Mouse (Mus musculus) MEL (cell line): ENCODE data around the gene Tiprl. TPM values are rescaled to one million over a fixed set of nuclear protein-coding genes. Genes with fewer than 3 reads are reported as not detected.
A peak's percentile ranks its signal among the peaks of the same experiment; 100 is the strongest.

Experiments used
- DNase-seq: peaks from one replicate; pipeline ENCODE4 v3.0.0; 2011; ENCODE audit warnings: low read depth, low spot score
- H3K27ac ChIP-seq: 2 replicates; pipeline ENCODE4 v1.5.1; 2012; ENCODE audit warnings: low read depth, mild to moderate bottlenecking, control low read depth, low read length, moderate library complexity; ENCODE audit not compliant: control insufficient read depth
- H3K27me3 ChIP-seq, 2 experiments: fragments of 150-350 bp in 1 of 2; sonication (generic) in 1 of 2; 2 replicates each; pipeline ENCODE4 v1.6.1; 2012; ENCODE audit warnings: low read length in 2 of 2, mild to moderate bottlenecking in 2 of 2, improper control_type of control experiment in 1 of 2, moderate library complexity in 1 of 2; ENCODE audit not compliant: insufficient read depth in 2 of 2, control insufficient read depth in 1 of 2
- H3K36me3 ChIP-seq, 2 experiments: 2 replicates each; pipeline ENCODE4 v1.6.1; 2012 to 2014; ENCODE audit warnings: low read length in 2 of 2, improper control_type of control experiment in 1 of 2, inconsistent platforms in 1 of 2, mild to moderate bottlenecking in 1 of 2; ENCODE audit not compliant: insufficient read depth in 2 of 2, control insufficient read depth in 1 of 2
- H3K4me1 ChIP-seq, 2 experiments: fragments of 150-350 bp in 1 of 2; sonication (generic) in 1 of 2; 2 replicates each; pipeline ENCODE4 v1.6.1; 2012; ENCODE audit warnings: low read length in 2 of 2, improper control_type of control experiment in 1 of 2, mild to moderate bottlenecking in 1 of 2; ENCODE audit not compliant: insufficient read depth in 2 of 2, control insufficient read depth in 1 of 2
- H3K4me3 ChIP-seq, 2 experiments: fragments of 150-350 bp in 1 of 2; sonication (generic) in 1 of 2; 2 replicates each; pipeline ENCODE4 v1.5.1; 2012; ENCODE audit warnings: low read depth in 2 of 2, low read length in 2 of 2, mild to moderate bottlenecking in 2 of 2, moderate library complexity in 2 of 2, control low read depth in 1 of 2, improper control_type of control experiment in 1 of 2; ENCODE audit not compliant: control insufficient read depth in 1 of 2, insufficient read depth in 1 of 2
- H3K79me2 ChIP-seq: 2 replicates; pipeline ENCODE4 v1.6.1; 2012; ENCODE audit warnings: mild to moderate bottlenecking, low read length, moderate library complexity; ENCODE audit not compliant: control insufficient read depth, poor library complexity, insufficient read depth
- H3K9ac ChIP-seq: 2 replicates; pipeline ENCODE4 v1.6.1; 2012; ENCODE audit warnings: low read depth, mild to moderate bottlenecking, control low read depth, low read length, moderate library complexity; ENCODE audit not compliant: control insufficient read depth, poor library complexity, severe bottlenecking
- H3K9me3 ChIP-seq: fragments of 150-350 bp; sonication (generic); replicated peaks from 2 replicates; pipeline ENCODE4 v1.6.1; 2012; ENCODE audit warnings: mild to moderate bottlenecking, low read length, improper control_type of control experiment, moderate library complexity; ENCODE audit not compliant: insufficient read depth
- CHD1 ChIP-seq: IDR thresholded peaks from 2 replicates; pipeline ENCODE4 v1.6.1; 2012; ENCODE audit warnings: low read depth, mild to moderate bottlenecking, inconsistent platforms, low read length, improper control_type of control experiment
- CHD2 ChIP-seq: IDR thresholded peaks from 2 replicates; pipeline ENCODE4 v1.6.1; 2011; ENCODE audit warnings: low read length, improper control_type of control experiment
- ELF1 ChIP-seq: IDR thresholded peaks from 2 replicates; pipeline ENCODE4 v1.6.1; 2014; ENCODE audit warnings: low read depth, mild to moderate bottlenecking, inconsistent platforms, low read length, improper control_type of control experiment, moderate library complexity
- EP300 ChIP-seq, 2 experiments: IDR thresholded peaks; 2 replicates each; pipeline ENCODE4 v1.6.1; 2011; ENCODE audit warnings: improper control_type of control experiment in 2 of 2, low read length in 2 of 2, low read depth in 1 of 2, mild to moderate bottlenecking in 1 of 2
- GATA1 ChIP-seq: IDR thresholded peaks from 2 replicates; pipeline ENCODE4 v1.6.1; 2011; ENCODE audit warnings: low read depth, low read length, improper control_type of control experiment
- HCFC1 ChIP-seq: IDR thresholded peaks from 2 replicates; pipeline ENCODE4 v1.6.1; 2012; ENCODE audit warnings: low read depth, mild to moderate bottlenecking, inconsistent platforms, low read length, improper control_type of control experiment, moderate library complexity
- JUND ChIP-seq: IDR thresholded peaks from 2 replicates; pipeline ENCODE4 v1.6.1; 2011; ENCODE audit warnings: low read depth, mild to moderate bottlenecking, improper control_type of control experiment, low read length
- MAFK ChIP-seq: IDR thresholded peaks from 2 replicates; pipeline ENCODE4 v1.6.1; 2011; ENCODE audit warnings: low read depth, mild to moderate bottlenecking, low read length, improper control_type of control experiment, borderline replicate concordance
- MXI1 ChIP-seq: IDR thresholded peaks from 2 replicates; pipeline ENCODE4 v1.6.1; 2011; ENCODE audit warnings: mild to moderate bottlenecking, low read depth, low read length, improper control_type of control experiment
- POLR2A ChIP-seq, 2 experiments: IDR thresholded peaks; 2 replicates each; pipeline ENCODE4 v1.6.1; 2011 to 2012; ENCODE audit warnings: low read length in 2 of 2, mild to moderate bottlenecking in 2 of 2, control low read depth in 1 of 2, improper control_type of control experiment in 1 of 2, low read depth in 1 of 2, moderate library complexity in 1 of 2; ENCODE audit not compliant: control insufficient read depth in 1 of 2, insufficient read depth in 1 of 2, poor library complexity in 1 of 2
- RCOR1 ChIP-seq: IDR thresholded peaks from 2 replicates; pipeline ENCODE4 v1.6.1; 2012; ENCODE audit warnings: low read depth, mild to moderate bottlenecking, inconsistent platforms, low read length, improper control_type of control experiment
- SIN3A ChIP-seq: IDR thresholded peaks from 2 replicates; pipeline ENCODE4 v1.6.1; 2012; ENCODE audit warnings: low read length, improper control_type of control experiment, inconsistent platforms
- SMC3 ChIP-seq: IDR thresholded peaks from 2 replicates; pipeline ENCODE4 v1.6.1; 2011; ENCODE audit warnings: low read depth, low read length, improper control_type of control experiment
- TAL1 ChIP-seq: IDR thresholded peaks from 2 replicates; pipeline ENCODE4 v1.6.1; 2012; ENCODE audit warnings: mild to moderate bottlenecking, inconsistent platforms, low read length, moderate library complexity, mixed read lengths
- UBTF ChIP-seq: IDR thresholded peaks from 2 replicates; pipeline ENCODE4 v1.6.1; 2012; ENCODE audit warnings: low read depth, mild to moderate bottlenecking, inconsistent platforms, low read length, improper control_type of control experiment, moderate library complexity, borderline replicate concordance; ENCODE audit not compliant: insufficient read depth
- USF1 ChIP-seq: IDR thresholded peaks from 2 replicates; pipeline ENCODE4 v1.6.1; 2014; ENCODE audit warnings: low read depth, mild to moderate bottlenecking, inconsistent platforms, low read length, improper control_type of control experiment, moderate library complexity
- ZKSCAN1 ChIP-seq: IDR thresholded peaks from 2 replicates; pipeline ENCODE4 v1.6.1; 2012; ENCODE audit warnings: low read depth, mild to moderate bottlenecking, inconsistent platforms, low read length, improper control_type of control experiment, moderate library complexity
- polyA plus RNA-seq, 2 experiments: library from polyadenylated mRNA; stranded (reverse) in 1 of 2; unstranded in 1 of 2; fragments of >175 nt in 1 of 2; fragments of >200 nt in 1 of 2; gene quantifications; 2 replicates each; pipeline versions ENCODE4 v1.2.1 to v1.2.4; 2012; ENCODE audit warnings: low replicate concordance in 2 of 2, low read depth in 1 of 2; ENCODE audit not compliant: insufficient read length in 2 of 2, insufficient read depth in 1 of 2, missing spikeins in 1 of 2
- total RNA-seq: library from RNA; depleted of rRNA; stranded (reverse); fragments of 300-350 nt; gene quantifications from 2 replicates; pipeline ENCODE4 v1.2.3, GENCODE M21; 2012

Tiprl gene
- total and polyA plus RNA-seq, 3 experiments, result 50.6 to 293 (median 51.4) TPM

- Histone ChIP-seq H3K9me3 (no peaks in the 10 kb centered on the region), H3K4me1 (peaks cover 0 to 7% of the 10 kb centered on the region in 2 experiments; a peak in 2 of 4 replicates), H3K4me3 (no peak overlapping the region), H3K27me3 (no peaks in the 10 kb centered on the region; a peak in 1 of 4 replicates), H3K79me2 (no peaks in the 10 kb centered on the region), H3K27ac (no peak overlapping the region), H3K9ac (no peak overlapping the region), H3K36me3 (peaks cover 0 to 7% of the 10 kb centered on the region in 2 experiments; a peak in 2 of 4 replicates)
- no peak for DNase-seq
- TF ChIP-seq UBTF, result no peak
- no peak for TF ChIP-seq ELF1
- no peak for TF ChIP-seq JUND
- TF ChIP-seq HCFC1, result no peak
- TF ChIP-seq POLR2A (IDR thresholded peaks at IDR 0.05; ENCODE audit: control insufficient read depth in 1 of 2, insufficient read depth in 1 of 2, low read depth in 1 of 2, low read length in 2 of 2, poor library complexity in 1 of 2), result no peak
- TF ChIP-seq CHD1, result no peak
Measured at GRCm38 (mm10) chr1:165250546-165250945, 13.8 kb upstream of the Tiprl start.

GRCm38 (mm10) chr1:165248842-165249241 lies 12.0 kb upstream of the Tiprl start:
- H3K9me3 ChIP-seq, result no peaks in the 10 kb centered on the region
- no peaks in the 10 kb centered on the region; a peak in 1 of 4 replicates for H3K27me3 ChIP-seq
- H3K4me1 ChIP-seq, result peaks cover 0 to 7% of the 10 kb centered on the region in 2 experiments; a peak in 2 of 4 replicates
- no peak overlapping the region for H3K9ac ChIP-seq
- H3K27ac ChIP-seq, result no peak overlapping the region
- H3K36me3 ChIP-seq, result peaks cover 0 to 7% of the 10 kb centered on the region in 2 experiments; a peak in 2 of 4 replicates
- TF ChIP-seq SIN3A (peak; percentile 55; the same call in 1 of the 2 replicates), JUND (no peak), MXI1 (peak; percentile 44; the same call in 1 of the 2 replicates)
- DNase-seq, result peak; percentile 86
- H3K4me3 ChIP-seq, result no peak overlapping the region; a peak in 1 of 4 replicates
- H3K79me2 ChIP-seq, result no peaks in the 10 kb centered on the region

- Histone ChIP-seq H3K79me2 (no peaks in the 10 kb centered on the region), H3K4me1 (peaks cover 0 to 7% of the 10 kb centered on the region in 2 experiments; a peak in 2 of 4 replicates), H3K27ac (peak overlapping the region; percentile 56), H3K9ac (peak overlapping the region; percentile 54), H3K36me3 (peaks cover 0 to 7% of the 10 kb centered on the region in 2 experiments; a peak in 2 of 4 replicates), H3K27me3 (no peaks in the 10 kb centered on the region), H3K9me3 (no peaks in the 10 kb centered on the region), H3K4me3 (peak overlapping the region; percentile 24 to 25; a peak in 3 of 4 replicates)
- peak; percentile 69 for DNase-seq
- TF ChIP-seq USF1 (no peak), ZKSCAN1 (no peak), MAFK (no peak), JUND (no peak), EP300 (IDR thresholded peaks at IDR 0.05; ENCODE audit: low read depth in 1 of 2, low read length in 2 of 2) (peak in 1 of 2 experiments; percentile 29; a peak in 1 of 4 replicates), TAL1 (peak; percentile 47), GATA1 (peak; percentile 36; the same call in 1 of the 2 replicates), SMC3 (no peak), CHD1 (no peak), CHD2 (no peak), RCOR1 (no peak), UBTF (no peak)
Measured at GRCm38 (mm10) chr1:165247788-165248187, 11.0 kb upstream of the Tiprl start.
